ENCODE assay signal across 16 mouse cellular contexts in genomic region chr9:25588581-25588980, GRCm38 (mm10).
"Had no signal": no experiment of that assay in that cellular context is flagged by ENCODE, and none has a peak within 500 bp of the region (broad histone marks: within the 10 kb centered on the region; RNA-seq: fewer than 3 reads in every experiment).

No protein-coding gene starts in this region.

- H3K36me3 ChIP-seq: liver, embryonic 13.5 days; midbrain, embryonic 12.5 days; neural tube, embryonic 13.5 days had no signal

- H3K27ac ChIP-seq: kidney, postnatal 0 days; layer of hippocampus, adult 2 months; left cerebral cortex, adult 2 months; liver, embryonic 13.5 days; midbrain, embryonic 12.5 days; neural tube, embryonic 13.5 days had no signal

- H3K4me2 ChIP-seq: liver, embryonic 13.5 days; midbrain, embryonic 12.5 days; neural tube, embryonic 13.5 days had no signal

- H3K27me3 ChIP-seq: liver, embryonic 13.5 days; midbrain, embryonic 12.5 days; neural tube, embryonic 13.5 days had no signal

- H3K4me3 ChIP-seq: layer of hippocampus, adult 2 months; left cerebral cortex, adult 2 months; liver, embryonic 13.5 days; midbrain, embryonic 12.5 days; myocyte; neural tube, embryonic 13.5 days had no signal

- ATAC-seq: midbrain, embryonic 16.5 days had no signal

- DNase-seq: kidney, postnatal 25 days; layer of hippocampus, postnatal 36 days; liver, embryonic 13.5 days; lung, adult 2 months; lung, postnatal 14 days; lung, postnatal 4 days; thymus, adult 18-20 months; thymus, postnatal 14 days; thymus, postnatal 4 days had no signal

- H3K9ac ChIP-seq: liver, embryonic 13.5 days; midbrain, embryonic 12.5 days; neural tube, embryonic 13.5 days had no signal

- H3K9me3 ChIP-seq: liver, embryonic 13.5 days; midbrain, embryonic 12.5 days; neural tube, embryonic 13.5 days had no signal
